Comparison of ENCODE assay signal across 8 mouse cellular contexts in genomic region chr9:14642251-14643021, GRCm38 (mm10). TPM values are rescaled to one million over a fixed set of nuclear protein-coding genes. Genes with fewer than 3 reads are reported as not detected.
DNase-seq lines count a peak whose midpoint lies in the region; ATAC-seq and TF ChIP-seq lines count a peak whose summit lies in the region.

No protein-coding gene starts in this region.

- H3K9ac ChIP-seq in heart, embryonic 13.5 days, result no peak overlapping the region

- H3K9me3 ChIP-seq in heart, embryonic 13.5 days, result 0 out of 2 replicates have a peak, but pooled peaks cover 4% of the 10 kb centered on the region
- H3K9me3 ChIP-seq in limb, embryonic 10.5 days (replicated peaks), result no peaks in the 10 kb centered on the region

- no peaks in the 10 kb centered on the region for H3K36me3 ChIP-seq in heart, embryonic 13.5 days
- H3K36me3 ChIP-seq in limb, embryonic 10.5 days, result no peaks in the 10 kb centered on the region

- no peak overlapping the region for H3K4me2 ChIP-seq in heart, embryonic 13.5 days

- peak; percentile 20; the same call in 1 of the 2 replicates for ATAC-seq in heart, embryonic 13.5 days (ENCODE audit: extremely low read depth, insufficient number of reproducible peaks, low FRiP score, low TSS enrichment)

- WGBS in heart, embryonic 13.5 days, result 14% methylated on average over 5 of the region's 5 CpGs
- 8% methylated on average over 5 of the region's 5 CpGs for WGBS in limb, embryonic 10.5 days
- 26% methylated on average over 5 of the region's 5 CpGs for WGBS in olfactory bulb, adult 2 months
- WGBS in cerebellum, adult 2 months, result 32% methylated on average over 5 of the region's 5 CpGs

- peaks cover 40% of the 10 kb centered on the region for H3K4me1 ChIP-seq in heart, embryonic 13.5 days
- peaks cover 45% of the 10 kb centered on the region for H3K4me1 ChIP-seq in limb, embryonic 10.5 days
- H3K4me1 ChIP-seq in olfactory bulb, adult 2 months (ENCODE audit: control insufficient read depth, insufficient read depth, low read length), result peaks cover 26% of the 10 kb centered on the region
- H3K4me1 ChIP-seq in cerebellum, adult 2 months (ENCODE audit: control insufficient read depth, insufficient read depth, low read length), result no peaks in the 10 kb centered on the region

- no peak overlapping the region for H3K4me3 ChIP-seq in heart, embryonic 13.5 days
- peak overlapping the region; percentile 21 for H3K4me3 ChIP-seq in limb, embryonic 10.5 days
- H3K4me3 ChIP-seq in olfactory bulb, adult 2 months (ENCODE audit: insufficient read depth, low read depth, low read length), result no peak overlapping the region
- H3K4me3 ChIP-seq in cerebellum, adult 2 months (replicated peaks; ENCODE audit: insufficient read depth, low read depth, low read length), result no peak overlapping the region

- peak overlapping the region; percentile 73 for H3K27ac ChIP-seq in heart, embryonic 13.5 days (replicated peaks)
- peak overlapping the region; percentile 88 for H3K27ac ChIP-seq in limb, embryonic 10.5 days
- H3K27ac ChIP-seq in olfactory bulb, adult 2 months (ENCODE audit: insufficient read depth, low read depth, low read length), result peak overlapping the region; percentile 69
- H3K27ac ChIP-seq in cerebellum, adult 2 months (ENCODE audit: insufficient read depth, low read length), result no peak overlapping the region

- H3K27me3 ChIP-seq in heart, embryonic 13.5 days (replicated peaks), result no peaks in the 10 kb centered on the region
- no peaks in the 10 kb centered on the region for H3K27me3 ChIP-seq in limb, embryonic 10.5 days (ENCODE audit: low read depth, poor library complexity, severe bottlenecking)
- H3K27me3 ChIP-seq in cerebellum, adult 2 months (ENCODE audit: control insufficient read depth, insufficient read depth, low read length), result no peaks in the 10 kb centered on the region

- TF ChIP-seq POLR2A in olfactory bulb, adult 2 months (IDR thresholded peaks at IDR 0.05; ENCODE audit: insufficient read depth, low read depth, low read length), result no peak
- no peak for TF ChIP-seq POLR2A in cerebellum, adult 2 months (IDR thresholded peaks at IDR 0.05; ENCODE audit: borderline replicate concordance, insufficient read depth, low read length)

- peak; percentile 61 for DNase-seq in R1 (ENCODE audit: low read depth, low spot score)
- peak; percentile 72 for DNase-seq in embryo, embryonic 9.5 days (ENCODE audit: extremely low spot score)
- DNase-seq in limb, embryonic 10.5 days (ENCODE audit: low spot score), result peak; percentile 85
- no peak for DNase-seq in ovary, postnatal 10 days (ENCODE audit: low spot score)
- DNase-seq in cerebellum, adult 2 months, result no peak
- no peak for DNase-seq in frontal cortex, postnatal 25 days (ENCODE audit: low spot score in 2 of 2)

- TF ChIP-seq CTCF in olfactory bulb, adult 2 months (IDR thresholded peaks at IDR 0.05; ENCODE audit: insufficient read depth, low read depth, low read length), result no peak
- TF ChIP-seq CTCF in cerebellum, adult 2 months (IDR thresholded peaks at IDR 0.05; ENCODE audit: borderline replicate concordance, insufficient read depth, low read depth, low read length), result no peak

RNA-seq across cellular contexts. Expression of gene Amotl1, which starts 2.4 kb away (rescaled TPM):
- 15.3 and 15.7 TPM in 2 replicates for polyA plus RNA-seq in heart, embryonic 13.5 days (2015; fragmentation: Nextera tagmentation; extraction: Ambion mirVana)
- polyA plus RNA-seq in limb, embryonic 10.5 days (2016; fragmentation: Nextera tagmentation; extraction: Ambion mirVana), result 24.9 and 32.1 TPM in 2 replicates
- 84.9 TPM in 1 of 2 replicates, not detected in the other for polyA plus RNA-seq in olfactory bulb, adult 2 months (2012; ENCODE audit: insufficient read depth, insufficient read length, low replicate concordance, missing spikeins)
- 10.1 and 10.3 TPM in 2 replicates for polyA plus RNA-seq in cerebellum, adult 2 months (2012; rRNA removed)

Comparison
In these comparisons a context has a peak if more than half of its experiments do, and no peak if none do; other contexts are left out.
1. DNase-seq: peak in R1 (single experiment), embryo, embryonic 9.5 days (single experiment) and limb, embryonic 10.5 days (single experiment); none in ovary, postnatal 10 days (single experiment), cerebellum, adult 2 months (0 of 2) and frontal cortex, postnatal 25 days (0 of 2).